Mouse (Mus musculus): ENCODE data around the gene Maco1. TPM values are rescaled to one million over a fixed set of nuclear protein-coding genes. Genes with fewer than 3 reads are reported as not detected.
A peak's percentile ranks its signal among the peaks of the same experiment; 100 is the strongest.

Gene Maco1
- polyA plus RNA-seq, 1 experiment from 2014 or later: 46.1 TPM

DNA sequence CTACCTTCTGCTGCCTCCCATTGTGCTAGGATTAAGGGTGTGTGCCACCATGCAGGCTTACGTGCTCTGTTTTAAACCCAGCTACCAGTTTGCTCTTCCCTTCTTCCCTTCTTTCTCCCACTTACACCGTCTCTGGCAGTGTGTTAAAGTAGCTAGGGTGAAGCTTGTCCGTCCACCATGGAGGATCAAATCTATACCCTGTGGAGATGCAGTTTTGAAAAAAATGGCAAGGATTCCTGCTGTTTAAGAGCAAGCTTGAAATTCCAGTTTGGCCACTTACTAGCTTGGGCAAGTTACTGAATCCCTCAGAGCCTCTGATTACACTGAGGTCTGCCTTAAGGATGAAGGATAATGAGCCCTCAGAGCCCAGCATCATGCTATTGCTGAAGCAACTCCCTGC is 2.2 kb upstream of the Maco1 start:
- Histone ChIP-seq H3K4me1 (ENCODE audit: control insufficient read depth, insufficient read depth, low read length) (peaks cover 15% of the 10 kb centered on the region), H3K4me2 (replicated peaks; ENCODE audit: low read depth, low read length) (no peak overlapping the region), H3K9me3 (ENCODE audit: control insufficient read depth, low read depth, low read length) (no peaks in the 10 kb centered on the region), H3K27ac (ENCODE audit: low read length) (peak overlapping the region; percentile 66; the same call in 1 of the 2 replicates), H3K9ac (replicated peaks; ENCODE audit: low read depth, low read length) (no peak overlapping the region), H3K4me3 (ENCODE audit: low read depth, low read length) (no peak overlapping the region), H3K27me3 (ENCODE audit: control insufficient read depth, insufficient read depth, low read length) (no peaks in the 10 kb centered on the region), H3K36me3 (ENCODE audit: control insufficient read depth, insufficient read depth, low read length) (no peaks in the 10 kb centered on the region)
- 58% methylated on average over 3 of the region's 3 CpGs for WGBS
- ATAC-seq (ENCODE audit: insufficient number of reproducible peaks, insufficient read depth, low FRiP score, low read depth): no peak

DNA sequence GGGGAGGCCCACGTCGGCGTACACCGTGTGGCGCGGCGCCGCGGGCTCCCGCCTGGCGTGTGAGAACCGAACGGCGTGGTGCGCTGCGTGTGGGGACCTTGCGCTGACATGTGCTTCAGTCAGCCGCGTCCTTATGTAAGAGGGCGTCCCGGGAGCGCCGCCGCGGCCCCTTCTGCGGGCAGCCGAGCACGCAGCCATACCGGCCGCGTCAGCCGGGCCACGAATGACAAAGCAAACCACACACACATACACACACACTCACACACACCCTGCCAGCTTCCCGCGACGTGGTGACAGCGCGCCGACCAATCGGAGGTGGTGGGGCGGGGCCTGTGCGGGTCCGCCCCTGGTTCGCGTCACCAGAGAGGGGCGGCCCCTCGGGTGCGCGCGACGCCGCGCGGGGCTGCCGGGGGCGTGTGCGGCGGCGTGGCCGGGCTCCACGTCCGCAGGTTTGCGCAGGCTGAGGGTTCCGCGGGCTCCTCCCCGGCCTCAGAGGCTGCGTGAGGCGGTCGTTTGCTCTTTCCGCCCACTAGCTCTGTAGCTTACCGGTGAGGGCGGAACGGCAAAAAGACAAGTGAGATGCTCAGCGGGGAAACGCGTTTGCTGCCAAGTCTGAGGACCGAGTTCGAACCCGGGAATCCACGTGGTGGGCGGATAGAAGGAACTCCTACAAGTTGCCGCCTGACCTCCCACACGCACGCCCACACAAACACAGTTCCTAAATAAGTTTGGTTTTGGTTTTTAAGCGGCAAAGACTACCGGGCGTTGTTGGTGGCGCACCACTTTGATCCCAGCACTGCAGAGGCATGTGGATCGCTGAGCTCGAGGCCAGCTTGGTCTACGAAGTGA is 716 bp upstream of the Maco1 start:
- Histone ChIP-seq H3K4me2 (replicated peaks; ENCODE audit: low read depth, low read length) (peak overlapping the region; percentile 73), H3K9ac (replicated peaks; ENCODE audit: low read depth, low read length) (peak overlapping the region; percentile 45; the same call in 1 of the 2 replicates), H3K27me3 (ENCODE audit: control insufficient read depth, insufficient read depth, low read length) (no peaks in the 10 kb centered on the region), H3K4me1 (ENCODE audit: control insufficient read depth, insufficient read depth, low read length) (peaks cover 15% of the 10 kb centered on the region), H3K4me3 (ENCODE audit: low read depth, low read length) (peak overlapping the region; percentile 95), H3K36me3 (ENCODE audit: control insufficient read depth, insufficient read depth, low read length) (no peaks in the 10 kb centered on the region), H3K27ac (ENCODE audit: low read length) (peak overlapping the region; percentile 87), H3K9me3 (ENCODE audit: control insufficient read depth, low read depth, low read length) (no peaks in the 10 kb centered on the region)
- peak; percentile 89 for ATAC-seq (ENCODE audit: insufficient number of reproducible peaks, insufficient read depth, low FRiP score, low read depth)
- WGBS: 1% methylated on average over 88 of the region's 91 CpGs

DNA sequence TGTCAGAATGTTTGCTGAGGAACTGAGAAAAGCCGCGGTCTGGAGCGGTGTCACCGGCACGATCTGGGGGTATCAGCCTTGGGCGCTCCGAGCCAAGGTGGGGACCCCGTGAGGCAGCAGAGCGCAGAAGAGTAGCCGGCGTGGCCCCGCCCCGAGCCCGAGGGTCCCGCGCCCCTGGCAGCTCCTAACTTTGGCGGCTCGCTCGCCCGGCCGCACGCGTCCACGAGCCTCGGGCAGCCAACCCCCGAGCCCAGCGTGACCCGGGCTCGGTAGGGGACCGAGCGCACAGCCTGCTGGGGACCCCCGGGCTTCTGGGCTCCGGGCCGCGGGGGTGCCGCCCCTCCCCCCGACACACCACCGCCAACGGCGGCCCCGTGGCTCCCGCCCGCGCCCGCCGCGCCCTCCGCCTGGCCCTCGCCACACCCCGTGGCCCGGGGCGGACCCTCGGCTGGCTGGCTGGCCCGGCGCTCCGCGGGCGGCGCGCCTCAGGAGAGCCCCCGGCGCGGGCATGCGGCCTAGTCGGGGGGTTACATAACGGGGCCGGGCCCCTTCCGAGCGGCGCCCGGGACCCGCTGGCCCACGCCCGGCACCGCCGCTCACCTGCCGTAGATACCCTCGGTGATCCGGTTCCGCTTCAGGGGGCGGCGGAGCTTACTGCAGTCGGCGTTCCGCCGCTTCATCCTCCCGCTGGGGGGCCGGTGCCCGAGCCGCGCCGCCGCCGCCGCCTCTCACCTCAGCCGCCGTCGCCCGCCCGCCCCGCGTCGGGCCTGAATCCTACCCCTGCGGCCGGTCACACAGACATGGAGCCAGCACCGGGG is 498 bp downstream of the Maco1 start:
- Histone ChIP-seq H3K9ac (replicated peaks; ENCODE audit: low read depth, low read length) (peak overlapping the region; percentile 87), H3K27ac (ENCODE audit: low read length) (peak overlapping the region; percentile 86), H3K27me3 (ENCODE audit: control insufficient read depth, insufficient read depth, low read length) (no peaks in the 10 kb centered on the region), H3K36me3 (ENCODE audit: control insufficient read depth, insufficient read depth, low read length) (no peaks in the 10 kb centered on the region), H3K4me2 (replicated peaks; ENCODE audit: low read depth, low read length) (peak overlapping the region; percentile 73), H3K4me1 (ENCODE audit: control insufficient read depth, insufficient read depth, low read length) (peaks cover 19% of the 10 kb centered on the region), H3K9me3 (ENCODE audit: control insufficient read depth, low read depth, low read length) (no peaks in the 10 kb centered on the region), H3K4me3 (ENCODE audit: low read depth, low read length) (peak overlapping the region; percentile 95)
- WGBS: under 1% methylated on average over 99 of the region's 106 CpGs
- peak; percentile 23 for ATAC-seq (ENCODE audit: insufficient number of reproducible peaks, insufficient read depth, low FRiP score, low read depth)

DNA sequence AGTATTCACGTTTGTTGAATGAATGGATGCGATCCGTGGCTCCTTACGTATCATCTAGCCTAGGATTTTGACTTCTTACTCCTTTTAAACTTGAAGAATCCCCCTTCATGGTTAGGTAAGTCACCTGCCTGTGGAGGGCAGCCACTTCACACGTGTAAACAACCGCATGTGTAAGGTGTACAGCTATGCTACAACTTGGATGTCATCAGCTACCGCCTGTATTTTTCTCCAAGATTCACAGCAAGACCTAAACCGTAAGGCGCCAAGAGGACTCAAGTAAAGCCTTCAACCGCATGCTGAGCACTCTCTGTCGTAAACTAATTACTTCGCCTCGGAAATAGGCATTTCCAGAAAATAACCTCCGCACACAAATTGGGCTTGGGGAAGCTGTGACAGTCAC is 1.3 kb downstream of the Maco1 start:
- Histone ChIP-seq H3K27ac (ENCODE audit: low read length) (no peak overlapping the region), H3K9me3 (ENCODE audit: control insufficient read depth, low read depth, low read length) (no peaks in the 10 kb centered on the region), H3K36me3 (ENCODE audit: control insufficient read depth, insufficient read depth, low read length) (no peaks in the 10 kb centered on the region), H3K4me2 (replicated peaks; ENCODE audit: low read depth, low read length) (peak overlapping the region; percentile 73), H3K9ac (replicated peaks; ENCODE audit: low read depth, low read length) (no peak overlapping the region), H3K27me3 (ENCODE audit: control insufficient read depth, insufficient read depth, low read length) (no peaks in the 10 kb centered on the region), H3K4me1 (ENCODE audit: control insufficient read depth, insufficient read depth, low read length) (peaks cover 21% of the 10 kb centered on the region), H3K4me3 (ENCODE audit: low read depth, low read length) (peak overlapping the region; percentile 95)
- no peak for ATAC-seq (ENCODE audit: insufficient number of reproducible peaks, insufficient read depth, low FRiP score, low read depth)
- WGBS: 14% methylated on average over 14 of the region's 14 CpGs

DNA sequence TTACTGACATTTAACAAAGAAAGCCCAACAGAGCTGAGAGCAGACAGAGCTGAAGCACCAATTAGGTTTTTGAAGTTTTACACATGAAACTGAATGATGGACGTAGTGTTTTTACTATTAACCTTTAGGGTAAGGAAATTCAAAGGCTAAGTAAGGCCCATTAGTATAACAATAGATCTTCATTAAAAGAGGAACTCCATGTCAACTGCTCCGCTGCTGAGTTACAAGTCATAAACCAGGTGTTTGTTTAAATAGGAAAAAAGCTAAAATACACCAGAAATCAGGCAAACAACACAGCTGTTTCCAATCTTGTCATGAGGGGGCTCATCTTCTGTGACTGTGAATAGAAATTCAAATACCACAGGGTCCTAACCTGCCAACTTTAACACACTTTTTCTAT is 1.9 kb downstream of the Maco1 start:
- H3K27ac ChIP-seq (ENCODE audit: low read length): no peak overlapping the region
- no peaks in the 10 kb centered on the region for H3K9me3 ChIP-seq (ENCODE audit: control insufficient read depth, low read depth, low read length)
- no peaks in the 10 kb centered on the region for H3K36me3 ChIP-seq (ENCODE audit: control insufficient read depth, insufficient read depth, low read length)
- no peak for ATAC-seq (ENCODE audit: insufficient number of reproducible peaks, insufficient read depth, low FRiP score, low read depth)
- no peak overlapping the region for H3K9ac ChIP-seq (replicated peaks; ENCODE audit: low read depth, low read length)
- peak overlapping the region; percentile 95; the same call in 1 of the 2 replicates for H3K4me3 ChIP-seq (ENCODE audit: low read depth, low read length)
- H3K27me3 ChIP-seq (ENCODE audit: control insufficient read depth, insufficient read depth, low read length): no peaks in the 10 kb centered on the region
- WGBS: 58% methylated on average over 2 of the region's 2 CpGs
- H3K4me2 ChIP-seq (replicated peaks; ENCODE audit: low read depth, low read length): peak overlapping the region; percentile 73
- H3K4me1 ChIP-seq (ENCODE audit: control insufficient read depth, insufficient read depth, low read length): peaks cover 21% of the 10 kb centered on the region

DNA sequence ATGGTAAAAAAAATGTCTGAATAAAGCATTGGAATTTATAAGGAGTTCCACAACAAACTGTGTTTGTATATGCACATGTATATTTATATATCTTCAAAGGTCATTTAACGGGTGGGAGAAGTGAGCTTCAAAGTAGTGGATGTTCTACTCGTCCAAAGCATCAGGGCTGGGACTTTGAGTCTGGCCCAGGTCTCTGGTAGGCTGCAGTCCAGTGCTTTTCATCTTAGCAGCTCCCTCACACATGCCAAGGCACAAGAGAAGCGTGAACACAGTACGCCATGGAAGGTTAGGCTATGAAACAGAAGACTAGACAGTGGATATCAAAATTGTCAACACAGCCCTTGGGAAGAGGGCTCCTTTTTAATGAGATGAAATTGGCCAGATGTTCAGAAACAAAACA is 2.6 kb downstream of the Maco1 start:
- H3K36me3 ChIP-seq (ENCODE audit: control insufficient read depth, insufficient read depth, low read length): no peaks in the 10 kb centered on the region
- H3K4me1 ChIP-seq (ENCODE audit: control insufficient read depth, insufficient read depth, low read length): peaks cover 21% of the 10 kb centered on the region
- H3K4me3 ChIP-seq (ENCODE audit: low read depth, low read length): no peak overlapping the region
- no peaks in the 10 kb centered on the region for H3K9me3 ChIP-seq (ENCODE audit: control insufficient read depth, low read depth, low read length)
- no peak overlapping the region for H3K4me2 ChIP-seq (replicated peaks; ENCODE audit: low read depth, low read length)
- H3K27me3 ChIP-seq (ENCODE audit: control insufficient read depth, insufficient read depth, low read length): no peaks in the 10 kb centered on the region
- WGBS: 75% methylated on average over 4 of the region's 4 CpGs
- H3K9ac ChIP-seq (replicated peaks; ENCODE audit: low read depth, low read length): no peak overlapping the region
- no peak overlapping the region for H3K27ac ChIP-seq (ENCODE audit: low read length)
- no peak for ATAC-seq (ENCODE audit: insufficient number of reproducible peaks, insufficient read depth, low FRiP score, low read depth)

DNA sequence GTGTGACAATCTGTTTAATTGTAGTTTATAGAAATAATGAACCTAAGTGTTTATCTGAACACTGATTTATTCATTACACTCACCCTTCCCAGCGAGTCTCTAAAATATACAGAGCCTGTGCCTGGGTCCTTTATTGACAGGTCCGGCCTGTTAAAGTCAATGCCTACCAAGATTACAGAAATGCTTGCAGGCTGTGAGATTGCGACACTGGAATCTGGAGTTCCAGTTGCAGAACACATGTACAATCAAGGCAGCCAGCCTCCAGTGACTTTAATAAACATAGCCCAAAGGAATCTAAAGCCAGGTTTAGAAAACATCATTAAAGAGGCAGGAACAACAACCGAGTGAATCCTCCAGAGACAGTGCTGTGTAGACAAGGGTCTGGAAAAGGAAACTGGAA is 5.6 kb downstream of the Maco1 start:
- Histone ChIP-seq H3K36me3 (ENCODE audit: control insufficient read depth, insufficient read depth, low read length) (no peaks in the 10 kb centered on the region), H3K4me3 (ENCODE audit: low read depth, low read length) (no peak overlapping the region), H3K4me2 (replicated peaks; ENCODE audit: low read depth, low read length) (no peak overlapping the region), H3K9ac (replicated peaks; ENCODE audit: low read depth, low read length) (no peak overlapping the region), H3K9me3 (ENCODE audit: control insufficient read depth, low read depth, low read length) (no peaks in the 10 kb centered on the region), H3K27ac (ENCODE audit: low read length) (no peak overlapping the region), H3K27me3 (ENCODE audit: control insufficient read depth, insufficient read depth, low read length) (no peaks in the 10 kb centered on the region), H3K4me1 (ENCODE audit: control insufficient read depth, insufficient read depth, low read length) (peaks cover 21% of the 10 kb centered on the region)
- no peak for ATAC-seq (ENCODE audit: insufficient number of reproducible peaks, insufficient read depth, low FRiP score, low read depth)
- WGBS: 63% methylated on average over 4 of the region's 4 CpGs

DNA sequence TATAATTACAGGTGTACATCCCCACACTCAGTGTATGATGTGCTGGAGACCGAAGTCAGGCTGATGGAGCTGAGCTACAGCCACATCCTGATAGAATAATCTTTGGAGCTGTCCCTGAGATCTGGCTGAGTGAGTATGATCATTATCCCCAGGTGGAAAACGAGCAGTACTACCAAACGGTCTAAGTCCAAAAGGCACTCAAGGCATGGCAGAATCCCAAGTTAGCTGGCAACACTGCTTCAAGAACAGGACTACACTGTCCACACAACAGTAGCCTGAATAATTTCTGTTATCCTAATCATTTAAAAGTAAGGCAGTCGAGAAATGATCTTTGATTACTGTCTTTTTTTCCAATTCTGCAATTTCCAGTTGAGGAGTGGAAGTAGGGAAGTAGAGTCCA is 9.6 kb downstream of the Maco1 start:
- H3K9me3 ChIP-seq (ENCODE audit: control insufficient read depth, low read depth, low read length): no peaks in the 10 kb centered on the region
- no peak overlapping the region for H3K4me2 ChIP-seq (replicated peaks; ENCODE audit: low read depth, low read length)
- 87% methylated on average over 4 of the region's 4 CpGs for WGBS
- H3K4me3 ChIP-seq (ENCODE audit: low read depth, low read length): no peak overlapping the region
- no peak for ATAC-seq (ENCODE audit: insufficient number of reproducible peaks, insufficient read depth, low FRiP score, low read depth)
- H3K9ac ChIP-seq (replicated peaks; ENCODE audit: low read depth, low read length): no peak overlapping the region
- H3K36me3 ChIP-seq (ENCODE audit: control insufficient read depth, insufficient read depth, low read length): no peaks in the 10 kb centered on the region
- H3K4me1 ChIP-seq (ENCODE audit: control insufficient read depth, insufficient read depth, low read length): peaks cover 5% of the 10 kb centered on the region; the same call in 1 of the 2 replicates
- no peaks in the 10 kb centered on the region for H3K27me3 ChIP-seq (ENCODE audit: control insufficient read depth, insufficient read depth, low read length)
- no peak overlapping the region for H3K27ac ChIP-seq (ENCODE audit: low read length)

Data from stomach, embryonic 14.5 days (tissue).